Mouse (Mus musculus): ENCODE measurements around the gene Cldn34b3. TPM values are rescaled to one million over a fixed set of nuclear protein-coding genes. Genes with fewer than 3 reads are reported as not detected.
"Not testable (repeated sequence)": the region's sequence is repeated elsewhere in the genome, so short reads cannot be mapped to it uniquely, and the experiment has no call there.

Gene Cldn34b3
- not detected in 2 replicates for polyA plus RNA-seq (2015; fragmentation: Nextera tagmentation; extraction: Ambion mirVana)

DNA sequence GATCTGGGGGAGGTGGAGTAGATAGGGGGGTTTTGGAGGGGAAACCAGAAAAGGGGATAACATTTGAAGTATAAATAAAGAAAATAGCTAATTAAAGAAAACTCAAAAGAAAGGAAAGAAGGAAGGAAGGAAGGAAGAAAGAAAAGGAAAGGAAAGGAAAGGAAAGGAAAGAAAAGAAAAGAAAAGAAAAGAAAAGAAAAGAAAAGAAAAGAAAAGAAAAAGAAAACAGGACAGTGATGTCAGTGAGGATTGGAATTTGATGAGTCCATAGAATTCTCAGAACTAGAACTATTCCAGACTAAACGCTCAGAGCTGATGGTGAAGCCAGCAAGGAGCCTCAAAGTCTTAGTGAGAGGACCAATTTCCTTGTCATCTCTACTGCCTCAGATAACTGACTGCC lies at the start of gene Cldn34b3:
TSS of gene Cldn34b3 (plus strand) at position 301 of the 400 bp plus-strand sequence.
- DNase-seq (ENCODE audit: low spot score), result not testable (repeated sequence)

Other genes starting within 250 kb of the Cldn34b3 start
- gene Cldn34b4, start 129.0 kb downstream of the Cldn34b3 start, polyA plus RNA-seq (2015; fragmentation: Nextera tagmentation; extraction: Ambion mirVana), result not detected in 2 replicates

Data from thymus, postnatal 0 days (tissue).